Mouse (Mus musculus) midbrain, embryonic 16.5 days (tissue): ENCODE results near the gene Tbc1d30. TPM values are rescaled to one million over a fixed set of nuclear protein-coding genes. Genes with fewer than 3 reads are reported as not detected.

Experiments used
- ATAC-seq: fragments of 200-750 bp; cut with Nextera tagmentation; 2 replicates; pipeline ENCODE4 v1.8.0; 2017; ENCODE audit warnings: moderate TSS enrichment
- H3K27ac ChIP-seq: fragments of 300-500 bp; sonication (generic); 2 replicates; pipeline ENCODE4 v1.5.1; 2014; ENCODE audit warnings: mild to moderate bottlenecking, low read length, mixed read lengths
- H3K27me3 ChIP-seq: fragments of 300-500 bp; sonication (generic); 2 replicates; pipeline ENCODE4 v1.6.1; 2014; ENCODE audit warnings: low read depth, low read length, mixed read lengths; ENCODE audit not compliant: control insufficient read depth, insufficient read depth
- H3K36me3 ChIP-seq: fragments of 300-500 bp; sonication (generic); 2 replicates; pipeline ENCODE4 v1.6.1; 2014; ENCODE audit warnings: mild to moderate bottlenecking, low read length, moderate library complexity, mixed read lengths; ENCODE audit not compliant: control insufficient read depth, insufficient read depth
- H3K4me1 ChIP-seq: fragments of 300-500 bp; sonication (generic); 2 replicates; pipeline ENCODE4 v1.6.1; 2014; ENCODE audit warnings: mild to moderate bottlenecking, low read length, mixed read lengths; ENCODE audit not compliant: control insufficient read depth, insufficient read depth
- H3K4me2 ChIP-seq: fragments of 300-500 bp; sonication (generic); 2 replicates; pipeline ENCODE4 v1.6.1; 2014; ENCODE audit warnings: mild to moderate bottlenecking, low read length, mixed read lengths
- H3K4me3 ChIP-seq: fragments of 300-500 bp; sonication (generic); 2 replicates; pipeline ENCODE4 v1.5.1; 2014; ENCODE audit warnings: low read depth, mild to moderate bottlenecking, low read length, moderate library complexity, mixed read lengths
- H3K9ac ChIP-seq: fragments of 300-500 bp; sonication (generic); 2 replicates; pipeline ENCODE4 v1.6.1; 2014; ENCODE audit warnings: low read depth, low read length, mixed read lengths
- H3K9me3 ChIP-seq: fragments of 300-500 bp; sonication (generic); replicated peaks from 2 replicates; pipeline ENCODE4 v1.6.1; 2014; ENCODE audit warnings: mild to moderate bottlenecking, low read length, mixed read lengths; ENCODE audit not compliant: control insufficient read depth, poor library complexity, severe bottlenecking
- WGBS: fragments of 180-500 bp; shearing (Covaris S2); extraction: QIAGEN DNeasy Blood & Tissue Kit; methylation state at CpG from one replicate; pipeline ENCODE4 v1.1.7; 2014; 5-methylcytosine and 5-hydroxymethylcytosine counted together
- polyA plus RNA-seq: library from polyadenylated mRNA; unstranded; fragments of >200 nt; fragmentation: Nextera tagmentation; extraction: Ambion mirVana; gene quantifications from 2 replicates; pipeline ENCODE4 v1.2.1, GENCODE M21; 2015

Tbc1d30 gene
- polyA plus RNA-seq, 1 experiment from 2014 or later = 15.1 TPM

GRCm38 (mm10) chr10:121218616-121219015, 132.5 kb downstream of the Tbc1d30 start:
- Histone ChIP-seq H3K9ac (no peak overlapping the region), H3K36me3 (no peaks in the 10 kb centered on the region), H3K9me3 (0 out of 2 replicates have a peak, but pooled peaks cover 4% of the 10 kb centered on the region), H3K27me3 (no peaks in the 10 kb centered on the region), H3K4me1 (no peaks in the 10 kb centered on the region), H3K4me2 (no peak overlapping the region), H3K27ac (no peak overlapping the region), H3K4me3 (no peak overlapping the region)
- 96% methylated on average over 7 of the region's 7 CpGs for WGBS
- ATAC-seq = no peak

- Histone ChIP-seq H3K9me3 (0 out of 2 replicates have a peak, but pooled peaks cover 4% of the 10 kb centered on the region), H3K4me3 (no peak overlapping the region), H3K36me3 (no peaks in the 10 kb centered on the region), H3K4me1 (no peaks in the 10 kb centered on the region), H3K27ac (no peak overlapping the region), H3K9ac (no peak overlapping the region), H3K4me2 (no peak overlapping the region), H3K27me3 (no peaks in the 10 kb centered on the region)
- no peak for ATAC-seq
- WGBS = 86% methylated on average over 3 of the region's 3 CpGs
Measured at GRCm38 (mm10) chr10:121216804-121217203, 134.3 kb downstream of the Tbc1d30 start.

Other genes starting within 250 kb of the Tbc1d30 start
- 38.3 and 38.6 TPM in 2 replicates for gene Gns, start 13.8 kb upstream of the Tbc1d30 start, polyA plus RNA-seq
- gene Rassf3, start 125.1 kb upstream of the Tbc1d30 start, polyA plus RNA-seq = 4.2 and 4.6 TPM in 2 replicates
- gene Tbk1, start 235.5 kb upstream of the Tbc1d30 start, polyA plus RNA-seq = 31.1 and 35.9 TPM in 2 replicates